Mouse (Mus musculus): ENCODE measurements around the gene Slmap. TPM values are rescaled to one million over a fixed set of nuclear protein-coding genes. Genes with fewer than 3 reads are reported as not detected.
"Not testable (repeated sequence)": the region's sequence is repeated elsewhere in the genome, so short reads cannot be mapped to it uniquely, and the experiment has no call there.

Gene Slmap
- total RNA-seq, 2 experiments from 2014 or later, result 90.9 to 99.4 TPM

- no peak for DNase-seq (ENCODE audit: low spot score in 2 of 2)
These were observed 117.6 kb downstream of the Slmap start for GRCm38 (mm10) chr14:26417088-26417487.

GRCm38 (mm10) chr14:26413581-26413980 is 121.2 kb downstream of the Slmap start:
- no peak for DNase-seq (ENCODE audit: low spot score in 2 of 2)

DNA sequence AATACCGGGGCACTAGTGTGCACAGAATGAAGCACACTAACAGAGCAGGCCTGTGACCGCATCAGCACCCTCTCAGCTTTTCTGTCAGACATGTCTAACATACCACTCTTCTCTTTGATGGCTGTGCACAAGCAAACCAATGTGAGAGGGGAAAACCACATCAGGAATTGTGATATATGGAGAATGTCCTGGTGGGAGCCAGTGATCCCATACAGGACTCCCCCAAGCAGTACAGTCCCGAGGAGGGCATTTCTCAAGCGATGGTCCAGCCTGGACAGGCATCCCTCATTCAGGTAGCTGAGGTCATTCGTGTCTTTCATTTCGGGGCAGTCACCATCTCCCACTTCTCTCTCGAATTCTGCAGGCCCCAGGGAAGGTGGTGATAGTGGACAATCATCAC is 128.0 kb downstream of the Slmap start:
- no peak for DNase-seq (ENCODE audit: low spot score in 2 of 2)

- no peak for DNase-seq (ENCODE audit: low spot score in 2 of 2)
These were observed 136.1 kb downstream of the Slmap start for GRCm38 (mm10) chr14:26398508-26399160.

DNA sequence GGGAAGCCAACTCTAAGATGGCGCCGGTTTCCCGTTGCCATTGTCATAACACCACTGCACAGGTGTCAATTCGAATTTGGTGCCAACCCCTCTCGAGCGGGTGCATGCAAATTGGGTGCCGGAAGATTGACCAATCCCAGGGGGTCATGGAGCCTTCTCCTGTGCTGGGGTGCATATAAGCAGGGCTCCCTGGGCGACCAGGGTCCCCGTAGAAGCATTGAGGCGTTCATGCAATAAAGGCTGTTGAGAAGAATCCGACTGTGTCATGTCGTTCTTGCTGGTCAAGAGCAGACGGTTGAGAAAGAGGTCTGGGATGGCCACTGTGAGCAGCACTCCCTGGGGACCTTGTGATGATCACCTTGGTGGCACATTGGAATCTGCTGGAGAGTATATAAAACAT is 142.9 kb downstream of the Slmap start:
- no peak for DNase-seq (ENCODE audit: low spot score in 2 of 2)

GRCm38 (mm10) chr14:26388961-26389360 is 145.8 kb downstream of the Slmap start:
- not testable (repeated sequence) for DNase-seq (ENCODE audit: low spot score in 2 of 2)

- not testable (repeated sequence) for DNase-seq (ENCODE audit: low spot score in 2 of 2)
These were observed 147.7 kb downstream of the Slmap start for GRCm38 (mm10) chr14:26386999-26387398.

GRCm38 (mm10) chr14:26385659-26386058 is 149.1 kb downstream of the Slmap start:
- not testable (repeated sequence) for DNase-seq (ENCODE audit: low spot score in 2 of 2)

DNA sequence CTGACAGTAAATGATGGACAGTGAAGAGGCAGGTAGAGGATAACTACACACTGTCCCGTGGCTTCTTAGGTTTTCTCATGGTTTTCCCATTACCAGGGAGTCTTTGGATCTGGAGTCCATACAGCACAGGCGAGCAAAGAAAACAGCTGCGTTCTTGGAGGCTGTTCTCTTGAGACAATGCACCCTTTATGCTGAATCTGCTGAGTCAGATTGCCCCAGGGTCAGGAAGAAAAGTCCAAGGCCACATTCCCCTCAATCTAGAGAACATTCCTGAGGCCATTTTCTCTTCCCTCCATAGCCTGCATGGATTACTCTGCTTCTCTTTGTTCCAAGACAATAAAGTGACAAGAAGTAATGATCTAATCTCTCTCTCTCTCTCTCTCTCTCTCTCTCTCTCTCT is 155.7 kb downstream of the Slmap start:
- DNase-seq (ENCODE audit: low spot score in 2 of 2), result no peak

- DNase-seq (ENCODE audit: low spot score in 2 of 2), result peak; percentile 65
These were observed 158.1 kb downstream of the Slmap start for GRCm38 (mm10) chr14:26376652-26377051.

Other genes starting within 250 kb of the Slmap start
- 10 to 100 TPM; 26.9 to 27.0 TPM for gene Dennd6a, start 38.9 kb upstream of the Slmap start, total RNA-seq (2021)
- gene Arf4, start 103.1 kb upstream of the Slmap start, total RNA-seq (2021), result 100 to 1,000 TPM; 145 to 150 TPM
- 1 to 10 TPM; 7.8 to 8.7 TPM for gene Pde12, start 135.0 kb upstream of the Slmap start, total RNA-seq (2021)
- gene Dnah12, start 158.3 kb upstream of the Slmap start, total RNA-seq (2021), result 1 to 10 TPM in 1 of 2 experiments, under 1 TPM in 1; 0.62 to 1.0 TPM